Mouse (Mus musculus): ENCODE measurements around the gene Cemip. TPM values are rescaled to one million over a fixed set of nuclear protein-coding genes. Genes with fewer than 3 reads are reported as not detected.
"Not testable (repeated sequence)": the region's sequence is repeated elsewhere in the genome, so short reads cannot be mapped to it uniquely, and the experiment has no call there.

Cemip gene
- polyA plus RNA-seq, 1 experiment from 2014 or later, result 0.28 TPM

DNA sequence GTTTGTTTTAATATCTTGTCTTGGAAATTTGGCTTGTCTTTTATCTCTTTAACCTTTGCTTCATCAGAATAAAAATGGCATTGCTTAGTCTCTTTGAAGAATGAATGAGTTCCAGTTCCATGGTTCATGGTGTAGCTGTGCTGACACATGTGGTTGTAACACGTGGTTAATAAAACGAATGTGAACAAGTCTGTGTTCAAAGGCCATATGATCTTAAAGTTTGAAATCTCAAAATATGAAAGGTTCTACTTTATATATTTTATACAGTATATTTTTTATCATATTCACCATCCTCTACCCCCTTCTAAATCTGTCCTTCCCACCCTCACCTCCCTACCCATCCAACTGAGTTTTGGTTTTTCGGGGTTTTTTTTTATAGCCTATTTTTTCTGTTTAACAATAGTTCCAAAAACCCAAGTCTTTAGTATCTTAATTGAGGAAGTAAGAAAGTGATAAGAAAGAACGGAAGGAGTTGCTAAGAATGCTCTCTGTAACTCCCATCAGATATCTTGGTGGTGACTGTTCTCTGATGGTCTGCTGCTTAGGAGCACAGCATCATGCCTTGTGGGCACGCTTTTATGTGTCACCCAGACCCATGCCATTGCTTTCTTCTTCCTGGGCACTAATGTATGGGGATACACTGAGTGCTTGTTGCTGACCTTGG is 190.1 kb downstream of the Cemip start:
- WGBS, result 95% methylated on average over 5 of the region's 5 CpGs
- DNase-seq, result no peak
- ATAC-seq (ENCODE audit: low FRiP score, low TSS enrichment), result no peak

DNA sequence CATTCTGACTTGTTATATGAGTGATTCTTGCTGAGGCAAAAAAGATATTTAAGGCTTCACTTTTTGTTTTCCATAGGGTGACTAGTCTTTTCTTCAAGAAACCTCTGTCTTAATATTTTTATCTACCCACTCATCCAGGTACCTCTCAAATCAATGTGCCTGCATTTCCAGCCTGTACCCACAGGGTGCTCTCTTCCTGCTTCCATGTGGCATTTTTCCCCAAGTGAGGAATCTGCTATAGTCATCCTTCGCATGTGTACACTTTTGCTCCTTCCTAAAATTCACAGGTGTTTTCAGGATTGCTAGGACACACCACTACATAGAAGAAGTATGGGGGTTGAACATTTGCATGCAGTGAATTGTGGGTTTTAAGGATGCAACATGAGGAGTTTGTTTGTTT is 192.0 kb downstream of the Cemip start:
- no peak overlapping the region for H3K27ac ChIP-seq (replicated peaks; ENCODE audit: low read depth, low read length)
- H3K9me3 ChIP-seq (ENCODE audit: control insufficient read depth, low read length), result no peaks in the 10 kb centered on the region
- ATAC-seq (ENCODE audit: low FRiP score, low TSS enrichment), result no peak
- H3K9ac ChIP-seq (replicated peaks; ENCODE audit: low read length), result no peak overlapping the region
- no peaks in the 10 kb centered on the region for H3K27me3 ChIP-seq (ENCODE audit: control insufficient read depth, insufficient read depth, low read length)
- peaks cover 18% of the 10 kb centered on the region for H3K4me1 ChIP-seq (ENCODE audit: control insufficient read depth, insufficient read depth, low read length)
- DNase-seq, result no peak
- WGBS, result 96% methylated on average over 1 of the region's 1 CpGs
- no peak overlapping the region for H3K4me2 ChIP-seq (ENCODE audit: low read length)
- H3K36me3 ChIP-seq (ENCODE audit: control insufficient read depth, insufficient read depth, low read length), result peaks cover 40% of the 10 kb centered on the region
- H3K4me3 ChIP-seq (replicated peaks; ENCODE audit: low read depth, low read length), result no peak overlapping the region

More for the DNA sequence above, 190.1 kb downstream of the Cemip start:
- H3K9ac ChIP-seq (replicated peaks; ENCODE audit: low read length), result no peak overlapping the region
- H3K36me3 ChIP-seq (ENCODE audit: control insufficient read depth, insufficient read depth, low read length), result peaks cover 56% of the 10 kb centered on the region
- no peaks in the 10 kb centered on the region for H3K27me3 ChIP-seq (ENCODE audit: control insufficient read depth, insufficient read depth, low read length)
- no peak overlapping the region for H3K4me2 ChIP-seq (ENCODE audit: low read length)
- no peak overlapping the region for H3K4me3 ChIP-seq (replicated peaks; ENCODE audit: low read depth, low read length)
- no peak overlapping the region for H3K27ac ChIP-seq (replicated peaks; ENCODE audit: low read depth, low read length)
- no peaks in the 10 kb centered on the region for H3K9me3 ChIP-seq (ENCODE audit: control insufficient read depth, low read length)
- H3K4me1 ChIP-seq (ENCODE audit: control insufficient read depth, insufficient read depth, low read length), result peaks cover 18% of the 10 kb centered on the region

DNA sequence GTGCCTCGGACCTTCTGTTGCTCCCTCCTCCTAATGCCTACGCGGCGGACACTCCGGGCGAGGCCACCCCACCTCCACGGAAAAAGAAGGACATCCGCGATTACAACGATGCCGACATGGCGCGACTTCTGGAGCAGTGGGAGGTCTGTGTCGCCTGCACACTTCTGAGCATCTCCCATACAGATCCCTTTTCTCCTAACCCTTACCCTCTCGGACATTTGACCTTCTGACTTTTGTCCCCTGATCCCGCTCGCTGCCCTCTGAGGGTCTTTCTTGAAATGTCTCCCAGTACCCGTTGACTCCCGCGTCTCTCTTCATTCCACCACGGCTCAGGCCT is 194.0 kb downstream of the Cemip start:
- Histone ChIP-seq H3K9me3 (ENCODE audit: control insufficient read depth, low read length) (no peaks in the 10 kb centered on the region), H3K4me1 (ENCODE audit: control insufficient read depth, insufficient read depth, low read length) (peaks cover 18% of the 10 kb centered on the region), H3K27me3 (ENCODE audit: control insufficient read depth, insufficient read depth, low read length) (no peaks in the 10 kb centered on the region), H3K9ac (replicated peaks; ENCODE audit: low read length) (peak overlapping the region; percentile 83), H3K4me2 (ENCODE audit: low read length) (peak overlapping the region; percentile 64), H3K4me3 (replicated peaks; ENCODE audit: low read depth, low read length) (peak overlapping the region; percentile 78), H3K36me3 (ENCODE audit: control insufficient read depth, insufficient read depth, low read length) (peaks cover 20% of the 10 kb centered on the region), H3K27ac (replicated peaks; ENCODE audit: low read depth, low read length) (peak overlapping the region; percentile 89)
- DNase-seq, result peak; percentile 45
- 0% methylated on average over 21 of the region's 21 CpGs for WGBS
- ATAC-seq (ENCODE audit: low FRiP score, low TSS enrichment), result peak; percentile 59; the same call in 1 of the 2 replicates

DNA sequence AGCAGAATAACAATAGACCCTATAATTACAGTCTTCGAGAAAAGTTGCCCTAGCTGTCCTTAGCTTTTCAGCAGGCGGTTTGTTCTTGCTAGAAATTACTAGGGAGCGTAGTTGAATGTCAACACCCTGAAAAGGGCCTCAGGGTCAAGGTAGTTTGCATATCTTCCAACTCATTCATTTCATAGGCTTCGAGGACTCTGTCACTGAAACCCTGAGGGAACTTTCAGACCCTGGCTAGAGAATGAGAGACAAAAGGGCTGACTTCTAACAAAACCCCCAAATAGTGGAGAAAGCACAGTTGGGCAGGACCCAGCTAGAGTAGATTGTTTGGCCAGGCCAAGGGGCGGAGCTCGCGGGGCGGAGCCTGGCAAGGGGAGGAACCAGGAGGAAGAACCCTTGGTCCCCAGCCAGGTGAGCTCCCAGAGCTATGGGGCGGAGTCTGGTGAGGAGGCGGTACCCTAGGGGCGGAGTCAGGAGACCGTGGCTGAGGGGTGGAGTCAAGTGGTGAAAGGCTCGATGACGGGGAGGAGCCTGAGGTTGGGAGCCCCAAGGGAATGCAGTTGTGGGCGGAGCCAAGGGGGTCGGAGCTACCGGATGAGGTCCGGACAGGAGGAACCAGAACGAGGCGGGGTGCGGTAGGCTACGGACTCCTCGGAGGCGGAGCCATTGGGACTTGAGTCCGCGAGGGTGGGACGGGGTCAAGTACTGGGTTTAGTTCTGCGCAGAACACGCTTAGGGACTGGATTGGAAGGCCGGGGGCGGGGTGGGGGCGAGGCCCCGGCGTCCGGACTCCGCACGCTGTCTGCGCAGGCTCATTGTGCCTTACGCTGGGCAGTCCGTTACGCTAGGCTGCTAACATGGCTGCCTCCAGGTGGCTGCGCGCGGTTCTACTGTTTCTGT is 194.6 kb downstream of the Cemip start:
- peak overlapping the region; percentile 64 for H3K4me2 ChIP-seq (ENCODE audit: low read length)
- H3K36me3 ChIP-seq (ENCODE audit: control insufficient read depth, insufficient read depth, low read length), result peaks cover 18% of the 10 kb centered on the region
- H3K9ac ChIP-seq (replicated peaks; ENCODE audit: low read length), result peak overlapping the region; percentile 83
- H3K4me3 ChIP-seq (replicated peaks; ENCODE audit: low read depth, low read length), result peak overlapping the region; percentile 78
- DNase-seq, result peak; percentile 96
- peaks cover 18% of the 10 kb centered on the region for H3K4me1 ChIP-seq (ENCODE audit: control insufficient read depth, insufficient read depth, low read length)
- peak overlapping the region; percentile 89 for H3K27ac ChIP-seq (replicated peaks; ENCODE audit: low read depth, low read length)
- H3K27me3 ChIP-seq (ENCODE audit: control insufficient read depth, insufficient read depth, low read length), result no peaks in the 10 kb centered on the region
- peak; percentile 95 for ATAC-seq (ENCODE audit: low FRiP score, low TSS enrichment)
- WGBS, result 3% methylated on average over 44 of the region's 44 CpGs
- no peaks in the 10 kb centered on the region for H3K9me3 ChIP-seq (ENCODE audit: control insufficient read depth, low read length)

DNA sequence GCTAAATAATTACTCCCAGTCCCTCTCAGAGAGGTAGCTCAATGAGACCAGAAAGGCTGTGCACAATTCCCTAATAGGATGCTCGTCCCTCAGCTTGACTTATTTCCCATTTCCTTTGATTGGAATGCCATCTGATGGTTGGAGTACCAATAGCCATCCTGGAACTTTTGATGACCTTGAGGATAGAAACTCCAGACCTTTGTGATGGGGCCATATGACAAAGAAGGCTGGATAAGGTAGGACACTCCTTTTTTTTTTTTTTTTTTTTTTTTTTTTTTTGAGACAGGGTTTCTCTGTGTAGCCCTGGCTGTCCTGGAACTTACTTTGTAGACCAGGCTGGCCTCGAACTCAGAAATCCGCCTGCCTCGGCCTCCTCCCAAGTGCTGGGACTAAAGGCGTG is 196.4 kb downstream of the Cemip start:
- not testable (repeated sequence) for H3K9me3 ChIP-seq (ENCODE audit: control insufficient read depth, low read length); ATAC-seq (ENCODE audit: low FRiP score, low TSS enrichment); H3K4me3 ChIP-seq (replicated peaks; ENCODE audit: low read depth, low read length); H3K27ac ChIP-seq (replicated peaks; ENCODE audit: low read depth, low read length); H3K4me2 ChIP-seq (ENCODE audit: low read length); H3K36me3 ChIP-seq (ENCODE audit: control insufficient read depth, insufficient read depth, low read length); H3K27me3 ChIP-seq (ENCODE audit: control insufficient read depth, insufficient read depth, low read length); DNase-seq; H3K9ac ChIP-seq (replicated peaks; ENCODE audit: low read length)
- 92% methylated on average over 5 of the region's 5 CpGs for WGBS
- H3K4me1 ChIP-seq (ENCODE audit: control insufficient read depth, insufficient read depth, low read length), result peaks cover 18% of the 10 kb centered on the region

DNA sequence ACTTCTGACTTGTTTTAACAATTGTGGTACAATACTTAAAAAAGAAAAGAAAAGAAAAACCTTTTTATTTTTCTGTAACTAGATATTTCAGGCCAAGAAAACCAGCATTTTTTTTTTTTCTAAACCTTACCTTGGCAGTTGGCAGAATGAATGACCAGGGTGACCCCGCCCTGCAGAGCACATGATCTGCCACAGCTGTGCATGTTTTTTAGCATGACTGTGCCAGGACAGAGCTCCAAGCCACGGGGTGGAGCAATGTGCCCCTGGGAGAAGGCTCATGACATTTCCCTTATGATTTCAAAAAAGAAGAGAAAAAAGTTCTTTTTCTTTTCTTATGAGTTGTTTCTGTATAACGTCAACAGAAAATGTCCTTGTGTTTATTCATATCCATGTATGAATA is 196.9 kb downstream of the Cemip start:
- ATAC-seq (ENCODE audit: low FRiP score, low TSS enrichment), result no peak
- 75% methylated on average over 3 of the region's 3 CpGs for WGBS
- H3K4me3 ChIP-seq (replicated peaks; ENCODE audit: low read depth, low read length), result no peak overlapping the region
- peaks cover 16% of the 10 kb centered on the region for H3K4me1 ChIP-seq (ENCODE audit: control insufficient read depth, insufficient read depth, low read length)
- no peaks in the 10 kb centered on the region for H3K27me3 ChIP-seq (ENCODE audit: control insufficient read depth, insufficient read depth, low read length)
- H3K4me2 ChIP-seq (ENCODE audit: low read length), result no peak overlapping the region
- H3K27ac ChIP-seq (replicated peaks; ENCODE audit: low read depth, low read length), result no peak overlapping the region
- no peaks in the 10 kb centered on the region for H3K36me3 ChIP-seq (ENCODE audit: control insufficient read depth, insufficient read depth, low read length)
- DNase-seq, result no peak
- H3K9ac ChIP-seq (replicated peaks; ENCODE audit: low read length), result no peak overlapping the region
- H3K9me3 ChIP-seq (ENCODE audit: control insufficient read depth, low read length), result 0 out of 2 replicates have a peak, but pooled peaks cover 3% of the 10 kb centered on the region

DNA sequence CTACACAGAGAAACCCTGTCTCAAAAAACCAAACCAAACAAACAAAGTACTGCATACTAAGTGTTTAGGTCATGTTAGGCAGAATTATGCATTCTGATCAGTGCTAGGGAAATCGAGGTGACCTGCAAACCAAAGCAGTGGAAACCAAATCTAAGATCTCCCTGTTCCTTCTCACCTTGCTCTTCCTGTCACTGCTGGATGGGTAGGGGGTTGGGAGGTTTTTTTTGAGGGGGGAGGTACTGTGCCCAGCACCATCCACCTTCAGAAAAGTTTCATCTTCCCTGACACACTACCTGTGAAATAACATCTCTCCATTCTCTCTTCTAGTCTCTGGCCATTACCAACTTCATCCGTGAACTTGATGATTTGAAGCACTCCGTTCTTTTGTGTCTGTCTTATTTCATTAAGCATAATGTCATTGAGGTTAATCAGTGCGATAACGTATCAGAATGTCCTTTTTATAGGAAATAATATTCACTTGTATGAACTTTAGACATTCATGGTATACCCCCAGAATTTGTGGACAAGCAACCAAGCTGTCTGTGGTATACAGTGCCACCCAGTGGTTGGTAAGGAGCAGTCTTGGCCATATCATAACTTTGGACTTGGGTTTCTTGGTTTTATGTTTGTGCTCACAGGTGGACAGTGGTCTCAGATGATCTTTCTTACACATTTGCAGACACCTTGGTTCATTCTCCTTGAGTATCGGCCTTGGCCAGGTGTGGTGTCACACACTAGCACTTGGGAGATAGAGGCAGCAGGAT is 199.8 kb downstream of the Cemip start:
- Histone ChIP-seq H3K36me3 (ENCODE audit: control insufficient read depth, insufficient read depth, low read length) (peaks cover 5% of the 10 kb centered on the region; the same call in 1 of the 2 replicates), H3K4me3 (replicated peaks; ENCODE audit: low read depth, low read length) (no peak overlapping the region), H3K9me3 (ENCODE audit: control insufficient read depth, low read length) (0 out of 2 replicates have a peak, but pooled peaks cover 3% of the 10 kb centered on the region), H3K4me1 (ENCODE audit: control insufficient read depth, insufficient read depth, low read length) (peaks cover 16% of the 10 kb centered on the region), H3K27me3 (ENCODE audit: control insufficient read depth, insufficient read depth, low read length) (no peaks in the 10 kb centered on the region), H3K9ac (replicated peaks; ENCODE audit: low read length) (no peak overlapping the region), H3K4me2 (ENCODE audit: low read length) (no peak overlapping the region), H3K27ac (replicated peaks; ENCODE audit: low read depth, low read length) (no peak overlapping the region)
- DNase-seq (no peak), ATAC-seq (ENCODE audit: low FRiP score, low TSS enrichment) (no peak)
- whole genome bisulfite sequencing, result 95% methylated on average over 6 of the region's 6 CpGs

DNA sequence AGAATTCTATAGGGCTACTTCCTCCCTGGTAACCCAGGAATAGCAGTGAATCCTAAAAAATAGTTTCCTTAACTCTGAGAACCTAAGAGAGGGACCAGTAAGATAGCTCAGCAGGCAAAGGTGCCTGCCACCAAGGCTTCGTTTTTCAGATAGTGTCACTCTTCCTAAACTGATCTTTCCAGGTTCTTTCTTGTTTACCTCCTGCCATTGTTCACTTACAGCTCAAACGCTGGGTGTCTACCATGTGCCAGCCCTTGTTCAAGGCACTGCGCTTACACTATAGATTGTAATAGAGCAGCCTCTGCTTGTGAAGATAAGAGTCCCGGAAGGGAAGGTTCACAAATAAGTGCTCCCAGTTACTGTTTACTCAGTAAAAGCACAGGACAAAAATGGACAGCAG is 200.5 kb downstream of the Cemip start:
- DNase-seq (no peak), ATAC-seq (ENCODE audit: low FRiP score, low TSS enrichment) (no peak)
- no peak overlapping the region for H3K9ac ChIP-seq (replicated peaks; ENCODE audit: low read length)
- no peak overlapping the region for H3K4me2 ChIP-seq (ENCODE audit: low read length)
- H3K36me3 ChIP-seq (ENCODE audit: control insufficient read depth, insufficient read depth, low read length), result peaks cover 5% of the 10 kb centered on the region; the same call in 1 of the 2 replicates
- H3K9me3 ChIP-seq (ENCODE audit: control insufficient read depth, low read length), result 0 out of 2 replicates have a peak, but pooled peaks cover 3% of the 10 kb centered on the region
- 93% methylated on average over 4 of the region's 4 CpGs for WGBS
- H3K4me1 ChIP-seq (ENCODE audit: control insufficient read depth, insufficient read depth, low read length), result peaks cover 23% of the 10 kb centered on the region
- H3K27me3 ChIP-seq (ENCODE audit: control insufficient read depth, insufficient read depth, low read length), result no peaks in the 10 kb centered on the region
- H3K27ac ChIP-seq (replicated peaks; ENCODE audit: low read depth, low read length), result no peak overlapping the region
- no peak overlapping the region for H3K4me3 ChIP-seq (replicated peaks; ENCODE audit: low read depth, low read length)
